ENCODE assay signal across 16 mouse cellular contexts in the genomic region with DNA sequence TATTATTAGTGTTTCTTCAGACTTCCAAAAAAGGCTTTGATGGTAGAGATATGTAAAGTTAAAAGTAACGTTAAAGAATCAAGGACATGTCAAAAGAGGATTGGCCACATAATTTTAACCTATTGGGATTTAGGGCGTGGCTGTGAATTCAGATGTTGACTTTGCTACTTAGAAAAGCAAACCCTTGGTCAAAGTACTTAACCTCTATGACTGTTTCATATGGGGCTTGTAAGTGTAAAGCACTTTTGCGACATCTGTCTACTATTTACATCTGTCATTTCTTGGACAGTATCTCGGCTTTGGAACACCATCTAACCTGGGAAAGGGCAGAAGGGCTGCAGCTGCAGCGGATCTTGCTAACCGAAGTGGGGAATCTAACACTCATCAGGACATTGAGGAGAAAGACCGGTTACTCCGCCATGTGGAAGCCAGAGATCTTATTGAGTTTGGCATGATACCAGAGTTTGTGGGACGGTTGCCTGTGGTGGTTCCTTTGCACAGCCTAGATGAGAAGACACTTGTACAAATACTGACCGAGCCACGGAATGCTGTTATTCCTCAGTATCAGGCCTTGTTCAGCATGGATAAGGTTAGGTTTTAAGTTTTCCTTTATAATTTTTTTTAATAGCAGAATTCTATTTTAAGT. TPM values are rescaled to one million over a fixed set of nuclear protein-coding genes. Genes with fewer than 3 reads are reported as not detected.
"Had no signal": no experiment of that assay in that cellular context is flagged by ENCODE, and none has a peak within 500 bp of the region (broad histone marks: within the 10 kb centered on the region; RNA-seq: fewer than 3 reads in every experiment).

No protein-coding gene starts in this region.

- H3K9me3 ChIP-seq: intestine, embryonic 15.5 days; kidney, embryonic 15.5 days; limb, embryonic 12.5 days; limb, embryonic 15.5 days; liver, embryonic 15.5 days had no signal

- H3K4me2 ChIP-seq: intestine, embryonic 15.5 days; kidney, embryonic 15.5 days; limb, embryonic 12.5 days; limb, embryonic 15.5 days; liver, embryonic 15.5 days; midbrain, embryonic 11.5 days had no signal

- H3K4me3 ChIP-seq: intestine, embryonic 15.5 days; kidney, embryonic 15.5 days; limb, embryonic 12.5 days; limb, embryonic 15.5 days; liver, embryonic 15.5 days had no signal

- ATAC-seq: intestine, embryonic 15.5 days had no signal

- DNase-seq: kidney, adult 11 months; kidney, adult 8-10 months; kidney, postnatal 10 days; kidney, postnatal 36 days; left cerebral cortex, postnatal 4 days; midbrain, embryonic 14.5 days; thymus, adult 2 months; thymus, postnatal 14 days; thymus, postnatal 4 days had no signal

- H3K9ac ChIP-seq: intestine, embryonic 15.5 days; kidney, embryonic 15.5 days; limb, embryonic 12.5 days; limb, embryonic 15.5 days; liver, embryonic 15.5 days had no signal

- H3K27me3 ChIP-seq: intestine, embryonic 15.5 days; kidney, embryonic 15.5 days; limb, embryonic 12.5 days; limb, embryonic 15.5 days; liver, embryonic 15.5 days had no signal

- H3K27ac ChIP-seq: intestine, embryonic 15.5 days; kidney, embryonic 15.5 days; limb, embryonic 12.5 days; limb, embryonic 15.5 days; liver, embryonic 15.5 days; stomach, postnatal 0 days had no signal

- H3K4me1 ChIP-seq: intestine, embryonic 15.5 days; kidney, embryonic 15.5 days; limb, embryonic 12.5 days; limb, embryonic 15.5 days; liver, embryonic 15.5 days had no signal

RNA-seq across cellular contexts. Expression of a gene that starts 38.5 kb away (rescaled TPM):
- polyA plus RNA-seq: stomach, postnatal 0 days had no signal
